Mouse (Mus musculus) stomach, embryonic 16.5 days (tissue): ENCODE measurements around the gene Zfhx3. TPM values are rescaled to one million over a fixed set of nuclear protein-coding genes. Genes with fewer than 3 reads are reported as not detected.

Source experiments
- ATAC-seq: fragments of 200-750 bp; cut with Nextera tagmentation; 2 replicates; pipeline ENCODE4 v1.8.0; 2017; ENCODE audit warnings: moderate number of reproducible peaks, moderate TSS enrichment; ENCODE audit not compliant: insufficient read depth, low FRiP score
- H3K27ac ChIP-seq: fragments of 300-500 bp; sonication (generic); 2 replicates; pipeline ENCODE4 v1.5.1; 2014; ENCODE audit warnings: low read length
- H3K27me3 ChIP-seq: fragments of 300-500 bp; sonication (generic); 2 replicates; pipeline ENCODE4 v1.6.1; 2014; ENCODE audit warnings: low read length, control low read depth, mixed read lengths; ENCODE audit not compliant: control insufficient read depth, insufficient read depth
- H3K36me3 ChIP-seq: fragments of 300-500 bp; sonication (generic); 2 replicates; pipeline ENCODE4 v1.6.1; 2014; ENCODE audit warnings: low read length; ENCODE audit not compliant: control insufficient read depth, insufficient read depth
- H3K4me1 ChIP-seq: fragments of 300-500 bp; sonication (generic); 2 replicates; pipeline ENCODE4 v1.6.1; 2014; ENCODE audit warnings: low read length, control low read depth, mixed read lengths; ENCODE audit not compliant: control insufficient read depth, insufficient read depth
- H3K4me2 ChIP-seq: fragments of 300-500 bp; sonication (generic); 2 replicates; pipeline ENCODE4 v1.6.1; 2014; ENCODE audit warnings: low read depth, low read length, mixed read lengths
- H3K4me3 ChIP-seq: fragments of 300-500 bp; sonication (generic); replicated peaks from 2 replicates; pipeline ENCODE4 v1.5.1; 2014; ENCODE audit warnings: mild to moderate bottlenecking, low read length
- H3K9ac ChIP-seq: fragments of 300-500 bp; sonication (generic); 2 replicates; pipeline ENCODE4 v1.6.1; 2014; ENCODE audit warnings: low read length
- H3K9me3 ChIP-seq: fragments of 300-500 bp; sonication (generic); replicated peaks from 2 replicates; pipeline ENCODE4 v1.6.1; 2016; ENCODE audit warnings: low read length, control low read depth; ENCODE audit not compliant: control insufficient read depth
- WGBS: fragments of 180-500 bp; shearing (Covaris S2); extraction: QIAGEN DNeasy Blood & Tissue Kit; methylation state at CpG from one replicate; pipeline ENCODE4 v1.1.7; 2014; 5-methylcytosine and 5-hydroxymethylcytosine counted together
- polyA plus RNA-seq: library from polyadenylated mRNA; unstranded; fragments of >200 nt; fragmentation: Nextera tagmentation; extraction: Ambion mirVana; gene quantifications from 2 replicates; pipeline ENCODE4 v1.2.1, GENCODE M21; 2015

Gene Zfhx3
- polyA plus RNA-seq, 1 experiment from 2014 or later, result 10.9 TPM

GRCm38 (mm10) chr8:108581557-108581956, 639.1 kb downstream of the Zfhx3 start:
- H3K27me3 ChIP-seq, result no peaks in the 10 kb centered on the region
- no peak for ATAC-seq

GRCm38 (mm10) chr8:108582251-108582650, 639.8 kb downstream of the Zfhx3 start:
- 69% methylated on average over 3 of the region's 3 CpGs for WGBS

More at GRCm38 (mm10) chr8:108581557-108581956, 639.1 kb downstream of the Zfhx3 start:
- H3K9ac ChIP-seq, result no peak overlapping the region
- 80% methylated on average over 6 of the region's 6 CpGs for WGBS
- H3K4me1 ChIP-seq, result no peaks in the 10 kb centered on the region
- no peaks in the 10 kb centered on the region for H3K36me3 ChIP-seq
- H3K4me3 ChIP-seq, result no peak overlapping the region
- no peaks in the 10 kb centered on the region for H3K9me3 ChIP-seq
- H3K4me2 ChIP-seq, result no peak overlapping the region
- H3K27ac ChIP-seq, result no peak overlapping the region

GRCm38 (mm10) chr8:108583261-108583660, 640.8 kb downstream of the Zfhx3 start:
- Histone ChIP-seq H3K27ac (no peak overlapping the region), H3K4me2 (no peak overlapping the region), H3K4me3 (no peak overlapping the region), H3K4me1 (no peaks in the 10 kb centered on the region), H3K9me3 (no peaks in the 10 kb centered on the region), H3K9ac (no peak overlapping the region), H3K36me3 (no peaks in the 10 kb centered on the region), H3K27me3 (no peaks in the 10 kb centered on the region)
- 84% methylated on average over 4 of the region's 4 CpGs for WGBS
- ATAC-seq, result no peak

More at GRCm38 (mm10) chr8:108582251-108582650, 639.8 kb downstream of the Zfhx3 start:
- H3K9ac ChIP-seq, result no peak overlapping the region
- H3K4me3 ChIP-seq, result no peak overlapping the region
- H3K27ac ChIP-seq, result no peak overlapping the region
- H3K4me1 ChIP-seq, result no peaks in the 10 kb centered on the region
- no peaks in the 10 kb centered on the region for H3K9me3 ChIP-seq
- H3K4me2 ChIP-seq, result no peak overlapping the region
- no peaks in the 10 kb centered on the region for H3K36me3 ChIP-seq
- ATAC-seq, result no peak
- no peaks in the 10 kb centered on the region for H3K27me3 ChIP-seq

GRCm38 (mm10) chr8:108583867-108584661, 641.6 kb downstream of the Zfhx3 start:
- 77% methylated on average over 9 of the region's 9 CpGs for whole genome bisulfite sequencing
- H3K4me3 ChIP-seq, result no peak overlapping the region
- no peak overlapping the region for H3K9ac ChIP-seq
- H3K27ac ChIP-seq, result peak overlapping the region; percentile 43; the same call in 1 of the 2 replicates
- no peak for ATAC-seq
- H3K36me3 ChIP-seq, result no peaks in the 10 kb centered on the region
- no peaks in the 10 kb centered on the region for H3K9me3 ChIP-seq
- no peaks in the 10 kb centered on the region for H3K4me1 ChIP-seq
- H3K27me3 ChIP-seq, result no peaks in the 10 kb centered on the region
- no peak overlapping the region for H3K4me2 ChIP-seq

- H3K9me3 ChIP-seq, result no peaks in the 10 kb centered on the region
- H3K4me1 ChIP-seq, result no peaks in the 10 kb centered on the region
- peak overlapping the region; percentile 43; the same call in 1 of the 2 replicates for H3K27ac ChIP-seq
- no peaks in the 10 kb centered on the region for H3K27me3 ChIP-seq
- no peak overlapping the region for H3K9ac ChIP-seq
- WGBS, result 70% methylated on average over 4 of the region's 4 CpGs
- H3K36me3 ChIP-seq, result no peaks in the 10 kb centered on the region
- no peak overlapping the region for H3K4me2 ChIP-seq
- H3K4me3 ChIP-seq, result no peak overlapping the region
- no peak for ATAC-seq
These were observed 642.2 kb downstream of the Zfhx3 start for GRCm38 (mm10) chr8:108584662-108584978.

- no peak for ATAC-seq
- H3K27me3 ChIP-seq, result no peaks in the 10 kb centered on the region
- 74% methylated on average over 7 of the region's 7 CpGs for WGBS
- H3K9me3 ChIP-seq, result no peaks in the 10 kb centered on the region
- no peak overlapping the region for H3K9ac ChIP-seq
- H3K36me3 ChIP-seq, result no peaks in the 10 kb centered on the region
- no peak overlapping the region for H3K4me3 ChIP-seq
- no peak overlapping the region for H3K27ac ChIP-seq
- H3K4me2 ChIP-seq, result no peak overlapping the region
- peaks cover 23% of the 10 kb centered on the region for H3K4me1 ChIP-seq
These were observed 648.6 kb downstream of the Zfhx3 start for GRCm38 (mm10) chr8:108591037-108591436.

GRCm38 (mm10) chr8:108592028-108592724, 649.7 kb downstream of the Zfhx3 start:
- Histone ChIP-seq H3K9me3 (no peaks in the 10 kb centered on the region), H3K27me3 (no peaks in the 10 kb centered on the region), H3K9ac (no peak overlapping the region), H3K4me1 (peaks cover 23% of the 10 kb centered on the region), H3K27ac (no peak overlapping the region), H3K36me3 (no peaks in the 10 kb centered on the region), H3K4me2 (no peak overlapping the region), H3K4me3 (no peak overlapping the region)
- ATAC-seq, result no peak
- 92% methylated on average over 11 of the region's 11 CpGs for WGBS

GRCm38 (mm10) chr8:108592990-108593589, 650.6 kb downstream of the Zfhx3 start:
- H3K9me3 ChIP-seq, result no peaks in the 10 kb centered on the region
- H3K4me2 ChIP-seq, result no peak overlapping the region
- no peak for ATAC-seq
- 60% methylated on average over 13 of the region's 13 CpGs for WGBS
- H3K36me3 ChIP-seq, result no peaks in the 10 kb centered on the region
- H3K27ac ChIP-seq, result 0 out of 2 replicates have a peak overlapping the region, but pooled peaks have one; percentile 19
- no peaks in the 10 kb centered on the region for H3K27me3 ChIP-seq
- H3K4me3 ChIP-seq, result no peak overlapping the region
- no peak overlapping the region for H3K9ac ChIP-seq
- H3K4me1 ChIP-seq, result peaks cover 23% of the 10 kb centered on the region

GRCm38 (mm10) chr8:108593891-108594290, 651.4 kb downstream of the Zfhx3 start:
- WGBS, result 41% methylated on average over 9 of the region's 9 CpGs
- Histone ChIP-seq H3K4me2 (no peak overlapping the region), H3K9ac (no peak overlapping the region), H3K4me1 (peaks cover 23% of the 10 kb centered on the region), H3K4me3 (no peak overlapping the region), H3K36me3 (no peaks in the 10 kb centered on the region), H3K27ac (peak overlapping the region; percentile 61), H3K9me3 (no peaks in the 10 kb centered on the region), H3K27me3 (no peaks in the 10 kb centered on the region)
- peak; percentile 59; the same call in 1 of the 2 replicates for ATAC-seq
